Mouse (Mus musculus) cerebellum, adult 2 months (tissue): ENCODE measurements around the gene Lpcat3.

Experiments used
- CTCF ChIP-seq: fragments of 200-500 bp; IDR thresholded peaks from 2 replicates; pipeline ENCODE4 v1.5.1; 2011; ENCODE audit warnings: low read depth, mild to moderate bottlenecking, control low read depth, low read length, moderate library complexity, borderline replicate concordance; ENCODE audit not compliant: insufficient read depth
- POLR2A ChIP-seq: fragments of 200-500 bp; IDR thresholded peaks from 2 replicates; pipeline ENCODE4 v1.6.1; 2011; ENCODE audit warnings: low read length, control low read depth, borderline replicate concordance; ENCODE audit not compliant: insufficient read depth

GRCm38 (mm10) chr6:124753861-124754260 is 91.0 kb downstream of the Lpcat3 start:
- TF ChIP-seq CTCF (no peak), POLR2A (no peak)
